Mouse (Mus musculus) forebrain, embryonic 11.5 days (tissue): ENCODE results near the gene Brinp2. TPM values are rescaled to one million over a fixed set of nuclear protein-coding genes. Genes with fewer than 3 reads are reported as not detected.

Experiments used
- ATAC-seq: fragments of 200-750 bp; cut with Nextera tagmentation; replicated peaks from 2 replicates; pipeline ENCODE4 v1.8.0; 2017; ENCODE audit warnings: moderate TSS enrichment; ENCODE audit not compliant: low FRiP score
- DNase-seq: peaks from one replicate; pipeline ENCODE4 v3.0.0-alpha.2; 2017; ENCODE audit warnings: low spot score
- H3K27ac ChIP-seq: fragments of 300-500 bp; sonication (generic); 2 replicates; pipeline ENCODE4 v1.5.1; 2014; ENCODE audit warnings: low read depth, low read length
- H3K27me3 ChIP-seq: fragments of 300-500 bp; sonication (generic); 2 replicates; pipeline ENCODE4 v1.6.1; 2014; ENCODE audit warnings: mild to moderate bottlenecking, low read length, mixed read lengths; ENCODE audit not compliant: control insufficient read depth, insufficient read depth
- H3K36me3 ChIP-seq: fragments of 300-500 bp; sonication (generic); 2 replicates; pipeline ENCODE4 v1.6.1; 2014; ENCODE audit warnings: mild to moderate bottlenecking, low read length, moderate library complexity, mixed read lengths; ENCODE audit not compliant: control insufficient read depth, insufficient read depth
- H3K4me1 ChIP-seq: fragments of 300-500 bp; sonication (generic); replicated peaks from 2 replicates; pipeline ENCODE4 v1.6.1; 2014; ENCODE audit warnings: low read length, mixed read lengths; ENCODE audit not compliant: control insufficient read depth, insufficient read depth
- H3K4me2 ChIP-seq: fragments of 300-500 bp; sonication (generic); 2 replicates; pipeline ENCODE4 v1.6.1; 2014; ENCODE audit warnings: low read depth, mild to moderate bottlenecking, low read length, moderate library complexity, mixed read lengths; ENCODE audit not compliant: severe bottlenecking
- H3K4me3 ChIP-seq: fragments of 300-500 bp; sonication (generic); 2 replicates; pipeline ENCODE4 v1.5.1; 2014; ENCODE audit warnings: low read depth, low read length
- H3K9ac ChIP-seq: fragments of 300-500 bp; sonication (generic); 2 replicates; pipeline ENCODE4 v1.6.1; 2014; ENCODE audit warnings: low read length
- H3K9me3 ChIP-seq: fragments of 300-500 bp; sonication (generic); 2 replicates; pipeline ENCODE4 v1.6.1; 2016; ENCODE audit warnings: low read length, mixed read lengths; ENCODE audit not compliant: control insufficient read depth
- WGBS: fragments of 180-500 bp; shearing (Covaris S2); extraction: QIAGEN DNeasy Blood & Tissue Kit; methylation state at CpG from one replicate; pipeline ENCODE4 v1.1.7; 2014; 5-methylcytosine and 5-hydroxymethylcytosine counted together
- polyA plus RNA-seq: library from polyadenylated mRNA; unstranded; fragments of >200 nt; fragmentation: Nextera tagmentation; extraction: Ambion mirVana; gene quantifications from 2 replicates; pipeline ENCODE4 v1.2.1, GENCODE M21; 2014

Brinp2 gene
- polyA plus RNA-seq, 1 experiment from 2014 or later = 6.2 TPM

DNA sequence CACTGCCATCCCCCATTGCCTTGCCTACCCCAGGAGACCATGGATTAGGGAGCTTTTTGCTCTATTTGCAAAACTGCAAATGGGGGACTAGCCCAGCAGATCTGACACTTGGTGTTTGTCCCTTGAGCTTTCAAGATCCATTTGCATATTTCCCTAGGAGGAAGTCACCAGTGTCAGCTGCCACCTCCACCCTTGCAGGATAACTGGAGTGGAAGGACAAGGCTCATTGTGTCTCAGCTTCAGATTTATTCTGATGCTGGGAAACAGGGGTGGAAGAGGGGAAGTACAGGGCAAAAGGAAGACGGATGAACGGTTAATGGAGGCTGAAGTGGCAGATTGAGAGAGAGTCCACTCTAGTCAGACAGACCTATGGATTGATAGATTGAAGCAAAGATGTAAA is 129.4 kb downstream of the Brinp2 start:
- H3K4me3 ChIP-seq = no peak overlapping the region
- ATAC-seq = no peak
- 58% methylated on average over 2 of the region's 2 CpGs for WGBS

DNA sequence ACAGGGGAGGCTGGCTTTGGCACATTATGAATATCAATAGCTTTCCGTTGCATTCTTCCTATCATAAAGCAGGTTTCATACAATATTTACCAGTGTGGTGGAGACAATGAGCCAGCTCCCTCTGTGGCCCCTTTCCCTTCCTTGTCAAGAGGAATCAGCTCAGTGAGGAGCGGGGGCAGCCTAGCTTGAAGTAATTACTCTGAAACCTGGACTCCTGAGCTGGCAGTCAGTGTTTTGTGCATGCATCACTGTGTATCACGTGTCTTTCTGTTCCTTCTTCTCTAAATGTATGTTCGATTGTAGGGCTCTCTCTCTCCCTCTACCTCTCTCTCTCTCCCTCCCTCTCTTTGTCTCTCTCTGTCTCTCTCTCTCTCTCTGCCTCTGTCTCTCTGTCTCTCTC is 135.1 kb downstream of the Brinp2 start:
- H3K36me3 ChIP-seq = no peaks in the 10 kb centered on the region
- no peak overlapping the region for H3K27ac ChIP-seq
- 0 out of 2 replicates have a peak overlapping the region, but pooled peaks have one; percentile 2 for H3K4me2 ChIP-seq
- DNase-seq = no peak
- no peaks in the 10 kb centered on the region for H3K9me3 ChIP-seq
- H3K4me3 ChIP-seq = no peak overlapping the region
- WGBS = 14% methylated on average over 4 of the region's 4 CpGs
- ATAC-seq = peak; percentile 69
- H3K9ac ChIP-seq = no peak overlapping the region
- H3K4me1 ChIP-seq = peaks cover 9% of the 10 kb centered on the region
- no peaks in the 10 kb centered on the region for H3K27me3 ChIP-seq

More for the DNA sequence above, 129.4 kb downstream of the Brinp2 start:
- DNase-seq = no peak
- Histone ChIP-seq H3K36me3 (no peaks in the 10 kb centered on the region), H3K27me3 (no peaks in the 10 kb centered on the region), H3K9me3 (no peaks in the 10 kb centered on the region), H3K4me1 (no peaks in the 10 kb centered on the region), H3K4me2 (no peak overlapping the region), H3K27ac (no peak overlapping the region), H3K9ac (no peak overlapping the region)

DNA sequence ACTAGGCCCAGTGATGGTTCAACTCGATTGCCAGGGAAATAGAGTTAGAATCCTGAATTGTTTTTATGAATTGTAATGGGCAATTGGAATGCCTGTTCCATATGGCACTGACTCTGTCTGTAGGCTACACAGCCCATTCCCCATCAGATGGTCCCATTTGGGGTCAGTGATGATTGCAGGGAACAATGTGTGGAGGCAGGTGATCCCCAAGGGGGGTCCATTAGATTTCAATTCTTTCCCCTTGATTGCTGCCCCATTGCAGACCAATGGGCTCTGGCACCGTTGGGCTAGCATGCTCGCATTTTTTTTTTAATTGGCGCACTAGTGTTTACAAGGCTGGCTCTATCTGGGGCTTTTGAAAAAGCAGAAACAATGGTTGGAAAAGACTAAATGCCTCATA is 136.0 kb downstream of the Brinp2 start:
- no peak overlapping the region for H3K4me2 ChIP-seq
- ATAC-seq = no peak
- no peak overlapping the region for H3K9ac ChIP-seq
- no peaks in the 10 kb centered on the region for H3K27me3 ChIP-seq
- no peak for DNase-seq
- H3K27ac ChIP-seq = no peak overlapping the region
- no peak overlapping the region for H3K4me3 ChIP-seq
- H3K4me1 ChIP-seq = peaks cover 9% of the 10 kb centered on the region
- H3K36me3 ChIP-seq = no peaks in the 10 kb centered on the region
- no peaks in the 10 kb centered on the region for H3K9me3 ChIP-seq
- 57% methylated on average over 4 of the region's 4 CpGs for WGBS

DNA sequence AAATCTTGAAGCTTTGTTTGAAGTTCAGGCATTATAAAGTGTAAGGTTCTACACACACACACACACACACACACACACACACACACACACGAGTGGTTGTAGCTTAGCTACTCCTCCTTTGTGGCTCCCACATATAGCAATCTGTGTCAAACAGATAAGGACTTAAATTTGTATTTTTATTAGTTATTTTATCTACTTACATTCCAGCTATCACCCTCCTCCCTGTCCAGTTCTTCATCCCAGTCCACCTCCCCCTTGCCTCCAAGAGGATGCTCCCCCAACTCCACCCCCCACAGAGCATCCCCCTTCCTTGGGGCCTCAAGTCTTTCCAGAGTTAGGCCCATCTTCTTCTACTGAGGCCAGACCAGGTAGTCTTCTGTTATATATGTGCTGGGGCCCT is 137.4 kb downstream of the Brinp2 start:
- DNase-seq (no peak), ATAC-seq (no peak)
- peaks cover 9% of the 10 kb centered on the region for H3K4me1 ChIP-seq
- 66% methylated on average over 1 of the region's 1 CpGs for WGBS
- H3K36me3 ChIP-seq = no peaks in the 10 kb centered on the region
- no peak overlapping the region for H3K27ac ChIP-seq
- no peak overlapping the region for H3K9ac ChIP-seq
- H3K4me2 ChIP-seq = no peak overlapping the region
- H3K9me3 ChIP-seq = no peaks in the 10 kb centered on the region
- H3K27me3 ChIP-seq = no peaks in the 10 kb centered on the region
- no peak overlapping the region for H3K4me3 ChIP-seq

DNA sequence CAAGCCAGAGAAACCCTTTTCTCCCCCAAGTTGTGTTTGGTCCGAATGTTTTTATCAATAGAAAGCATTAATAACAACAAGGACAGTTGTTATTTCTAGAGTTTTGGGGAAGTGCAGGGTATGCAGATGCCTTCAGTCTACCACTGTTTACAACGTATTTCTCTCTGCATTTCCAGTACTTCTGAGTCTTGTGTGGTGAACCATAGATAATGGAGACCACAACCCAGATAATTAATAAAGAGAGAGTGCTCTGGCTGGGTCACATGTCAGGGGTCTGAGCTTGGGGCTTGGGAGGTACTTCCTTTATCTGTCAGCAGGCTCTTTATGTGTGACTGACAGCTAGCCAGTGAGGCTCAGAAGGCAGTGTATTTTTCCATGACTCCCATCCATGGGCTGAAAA is 137.8 kb downstream of the Brinp2 start:
- H3K4me2 ChIP-seq = no peak overlapping the region
- ATAC-seq = no peak
- peaks cover 9% of the 10 kb centered on the region for H3K4me1 ChIP-seq
- H3K36me3 ChIP-seq = no peaks in the 10 kb centered on the region
- no peaks in the 10 kb centered on the region for H3K9me3 ChIP-seq
- no peak overlapping the region for H3K27ac ChIP-seq
- H3K27me3 ChIP-seq = no peaks in the 10 kb centered on the region
- H3K4me3 ChIP-seq = no peak overlapping the region
- WGBS = 58% methylated on average over 2 of the region's 2 CpGs
- DNase-seq = no peak
- H3K9ac ChIP-seq = no peak overlapping the region

DNA sequence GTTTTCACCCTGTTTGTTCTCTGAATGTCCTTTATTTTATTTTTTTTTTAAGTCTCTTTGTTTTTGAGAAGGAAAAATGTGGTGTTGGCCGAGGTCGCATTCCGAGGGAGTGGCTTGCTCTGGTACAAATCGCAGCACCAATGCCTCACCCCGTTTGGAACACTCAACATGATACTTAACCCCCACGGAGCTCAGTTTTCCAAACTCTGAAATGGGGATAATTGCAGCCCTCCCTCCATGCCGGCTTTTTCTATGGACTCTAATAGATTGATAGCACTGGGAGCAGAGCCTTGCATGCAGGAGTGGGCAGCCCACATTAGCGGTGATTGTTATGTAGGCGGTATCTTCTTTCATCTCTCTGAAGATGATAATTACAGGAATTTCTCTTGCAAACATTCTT is 140.5 kb downstream of the Brinp2 start:
- Histone ChIP-seq H3K9me3 (no peaks in the 10 kb centered on the region), H3K27me3 (no peaks in the 10 kb centered on the region), H3K36me3 (no peaks in the 10 kb centered on the region), H3K4me3 (no peak overlapping the region), H3K4me1 (peaks cover 5% of the 10 kb centered on the region), H3K9ac (no peak overlapping the region), H3K27ac (no peak overlapping the region), H3K4me2 (no peak overlapping the region)
- 71% methylated on average over 9 of the region's 9 CpGs for WGBS
- ATAC-seq (no peak), DNase-seq (no peak)

DNA sequence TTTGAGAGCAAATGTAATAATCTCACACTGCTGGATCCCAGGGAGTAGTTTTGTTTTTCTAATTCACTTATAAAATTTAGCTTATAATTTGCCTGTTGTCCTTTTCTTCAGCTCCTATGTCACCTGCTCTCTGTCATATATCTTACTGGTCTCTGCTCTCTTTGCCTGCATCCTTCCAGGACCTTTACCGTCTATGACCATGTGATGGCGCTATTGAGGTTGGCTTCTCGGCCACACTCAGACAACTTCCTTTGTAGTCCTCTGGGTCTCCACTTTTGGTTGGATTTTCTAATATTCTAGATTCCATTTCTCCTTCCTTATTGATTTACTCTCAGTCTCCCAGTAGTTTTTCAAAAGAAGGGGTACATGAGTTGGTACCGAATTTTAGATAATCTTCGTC is 141.4 kb downstream of the Brinp2 start:
- Histone ChIP-seq H3K9ac (no peak overlapping the region), H3K4me2 (no peak overlapping the region), H3K27me3 (no peaks in the 10 kb centered on the region), H3K27ac (no peak overlapping the region), H3K9me3 (no peaks in the 10 kb centered on the region), H3K4me1 (no peaks in the 10 kb centered on the region), H3K4me3 (no peak overlapping the region), H3K36me3 (no peaks in the 10 kb centered on the region)
- no peak for DNase-seq
- WGBS = 42% methylated on average over 5 of the region's 5 CpGs
- no peak for ATAC-seq

DNA sequence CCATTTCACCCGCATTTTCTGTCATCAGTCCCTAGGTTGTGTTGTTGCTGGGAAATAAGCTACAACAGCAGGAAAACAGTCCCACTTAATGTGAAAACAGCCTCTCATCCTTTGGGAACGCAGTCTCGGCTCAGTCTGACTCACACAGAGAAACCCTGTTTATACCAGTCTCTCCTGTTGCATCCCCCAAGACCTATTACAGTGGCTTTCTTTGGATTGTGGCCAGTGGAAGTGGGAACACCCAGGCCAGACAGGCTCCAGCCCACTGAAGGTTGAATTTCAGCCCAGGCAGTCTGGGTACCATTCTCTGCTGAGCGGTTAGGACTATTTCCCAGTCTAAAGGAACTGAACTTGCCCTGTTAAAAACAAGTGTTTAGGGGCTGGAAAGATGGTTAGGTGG is 142.4 kb downstream of the Brinp2 start:
- Histone ChIP-seq H3K4me3 (no peak overlapping the region), H3K4me2 (no peak overlapping the region), H3K9me3 (no peaks in the 10 kb centered on the region), H3K4me1 (no peaks in the 10 kb centered on the region), H3K27me3 (no peaks in the 10 kb centered on the region), H3K36me3 (no peaks in the 10 kb centered on the region), H3K27ac (no peak overlapping the region), H3K9ac (no peak overlapping the region)
- no peak for ATAC-seq
- DNase-seq = no peak
- WGBS = 90% methylated on average over 4 of the region's 4 CpGs

DNA sequence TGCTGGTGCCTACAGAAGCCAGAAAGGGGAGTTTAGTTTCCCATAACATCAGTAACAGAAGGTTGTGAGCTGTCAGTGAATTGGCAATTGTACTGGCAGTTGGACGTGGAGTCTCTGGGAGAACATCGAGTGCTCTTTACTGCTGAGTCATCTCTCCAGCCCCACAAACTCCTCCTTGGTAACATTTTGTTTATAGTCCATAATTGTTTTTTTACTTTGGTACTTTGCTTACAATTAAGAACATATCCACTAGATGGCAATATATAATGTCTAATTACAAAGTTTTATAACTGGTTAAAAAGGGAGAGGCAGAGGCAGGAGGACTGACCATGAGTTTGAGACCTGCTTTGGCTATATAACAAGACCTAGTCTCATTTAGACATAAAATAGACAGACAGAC is 148.5 kb downstream of the Brinp2 start:
- no peaks in the 10 kb centered on the region for H3K4me1 ChIP-seq
- no peak for ATAC-seq
- no peaks in the 10 kb centered on the region for H3K27me3 ChIP-seq
- no peak overlapping the region for H3K9ac ChIP-seq
- no peak overlapping the region for H3K4me3 ChIP-seq
- WGBS = 88% methylated on average over 2 of the region's 2 CpGs
- H3K36me3 ChIP-seq = no peaks in the 10 kb centered on the region
- no peak overlapping the region for H3K4me2 ChIP-seq
- no peak for DNase-seq
- no peak overlapping the region for H3K27ac ChIP-seq
- H3K9me3 ChIP-seq = no peaks in the 10 kb centered on the region
